Mouse (Mus musculus): ENCODE results near the gene Trmt112.

The Trmt112 gene

GRCm38 (mm10) chr19:6909021-6909420, 477 bp upstream of the Trmt112 start:
- no peak for DNase-seq (ENCODE audit: low read depth, low spot score)

GRCm38 (mm10) chr19:6910306-6910705, 808 bp downstream of the Trmt112 start:
- DNase-seq (ENCODE audit: low read depth, low spot score): peak; percentile 51

GRCm38 (mm10) chr19:6911101-6912074, 1.9 kb downstream of the Trmt112 start:
- DNase-seq (ENCODE audit: low read depth, low spot score): no peak

DNA sequence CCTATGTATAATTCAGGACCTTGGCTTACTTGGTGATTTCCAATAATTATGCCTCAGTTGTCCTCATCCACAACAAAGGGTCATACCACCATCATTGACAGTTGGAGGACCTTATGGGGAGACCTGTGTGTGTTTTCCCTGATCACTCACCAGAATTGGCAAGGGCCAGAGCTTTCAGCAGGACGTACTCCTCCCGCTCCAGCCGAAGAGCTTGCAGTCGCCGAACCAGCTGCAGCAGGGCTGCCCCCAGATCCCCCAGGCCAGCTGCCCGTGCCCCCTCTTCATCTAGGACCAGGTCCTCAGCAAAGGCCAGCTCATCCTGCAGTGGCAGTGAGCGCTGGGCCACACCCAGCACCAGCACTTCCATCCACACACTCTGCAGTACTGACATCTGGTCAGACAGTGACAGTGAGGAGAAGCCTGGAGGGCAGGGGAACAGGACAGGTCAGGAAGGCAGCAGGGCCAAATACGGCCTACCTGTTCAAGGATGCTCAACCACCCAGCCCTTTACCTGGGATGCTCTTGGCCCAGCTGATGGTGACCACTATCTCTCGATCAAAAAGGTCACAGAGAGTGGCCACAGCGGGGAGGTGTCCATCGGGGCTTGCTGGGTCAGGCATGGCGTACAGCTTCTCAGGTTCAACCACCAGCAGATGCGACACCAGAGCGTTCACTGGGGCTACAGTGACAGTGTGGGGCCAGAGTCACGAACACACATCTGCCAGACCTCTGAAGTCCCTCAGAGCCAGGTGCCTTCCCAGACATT, 2.9 kb downstream of the Trmt112 start:
- no peak for DNase-seq (ENCODE audit: low read depth, low spot score)

GRCm38 (mm10) chr19:6913036-6913435, 3.5 kb downstream of the Trmt112 start:
- no peak for DNase-seq (ENCODE audit: low read depth, low spot score)

DNA sequence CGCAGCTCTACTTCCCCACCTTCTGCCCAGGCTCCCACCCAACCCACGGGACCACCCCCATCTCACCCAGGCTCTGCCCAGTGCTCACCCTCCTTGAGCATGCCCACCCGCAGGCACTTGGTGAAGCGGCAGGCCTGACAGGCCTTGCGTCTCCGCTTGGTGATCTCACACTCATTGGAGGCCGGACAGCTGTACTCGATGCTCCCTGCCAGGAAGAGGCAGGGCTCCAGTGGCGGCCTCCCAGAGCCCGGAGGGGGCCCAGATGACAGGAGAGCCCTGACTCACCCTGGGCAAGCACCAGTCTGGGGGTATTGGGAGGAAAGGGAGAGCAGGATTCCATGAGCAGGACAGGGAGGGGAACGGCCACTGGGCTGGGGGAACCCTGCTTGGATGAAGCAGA, 4.5 kb downstream of the Trmt112 start:
- no peak for DNase-seq (ENCODE audit: low read depth, low spot score)

- no peak for DNase-seq (ENCODE audit: low read depth, low spot score)
Measured at GRCm38 (mm10) chr19:6914540-6914939, 5.0 kb downstream of the Trmt112 start.

- no peak for DNase-seq (ENCODE audit: low read depth, low spot score)
Measured at GRCm38 (mm10) chr19:6915276-6915675, 5.8 kb downstream of the Trmt112 start.

- no peak for DNase-seq (ENCODE audit: low read depth, low spot score)
Measured at GRCm38 (mm10) chr19:6916496-6916895, 7.0 kb downstream of the Trmt112 start.

GRCm38 (mm10) chr19:6918321-6918720, 8.8 kb downstream of the Trmt112 start:
- no peak for DNase-seq (ENCODE audit: low read depth, low spot score)

DNA sequence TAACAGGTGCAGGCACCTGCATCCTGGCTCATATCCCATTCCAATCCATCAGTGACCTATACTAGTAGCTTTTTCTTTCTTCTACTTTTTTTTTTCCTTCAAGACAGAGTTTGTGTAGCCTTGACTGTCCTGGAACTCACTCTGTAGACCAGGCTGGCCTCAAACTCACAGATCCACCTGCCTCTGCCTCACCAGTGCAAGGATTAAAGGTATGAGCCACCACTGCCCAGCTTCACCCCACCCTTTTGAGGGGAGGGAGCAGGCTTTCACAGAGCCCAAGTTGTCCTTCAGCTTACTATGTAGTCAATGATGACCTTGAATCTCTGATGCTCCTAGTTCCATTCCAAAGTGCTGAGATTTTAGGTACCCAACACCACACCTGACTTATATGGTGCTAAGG, 9.9 kb downstream of the Trmt112 start:
- no peak for DNase-seq (ENCODE audit: low read depth, low spot score)

- DNase-seq (ENCODE audit: low read depth, low spot score): peak; percentile 55
Measured at GRCm38 (mm10) chr19:6919876-6920740, 10.6 kb downstream of the Trmt112 start.

DNA sequence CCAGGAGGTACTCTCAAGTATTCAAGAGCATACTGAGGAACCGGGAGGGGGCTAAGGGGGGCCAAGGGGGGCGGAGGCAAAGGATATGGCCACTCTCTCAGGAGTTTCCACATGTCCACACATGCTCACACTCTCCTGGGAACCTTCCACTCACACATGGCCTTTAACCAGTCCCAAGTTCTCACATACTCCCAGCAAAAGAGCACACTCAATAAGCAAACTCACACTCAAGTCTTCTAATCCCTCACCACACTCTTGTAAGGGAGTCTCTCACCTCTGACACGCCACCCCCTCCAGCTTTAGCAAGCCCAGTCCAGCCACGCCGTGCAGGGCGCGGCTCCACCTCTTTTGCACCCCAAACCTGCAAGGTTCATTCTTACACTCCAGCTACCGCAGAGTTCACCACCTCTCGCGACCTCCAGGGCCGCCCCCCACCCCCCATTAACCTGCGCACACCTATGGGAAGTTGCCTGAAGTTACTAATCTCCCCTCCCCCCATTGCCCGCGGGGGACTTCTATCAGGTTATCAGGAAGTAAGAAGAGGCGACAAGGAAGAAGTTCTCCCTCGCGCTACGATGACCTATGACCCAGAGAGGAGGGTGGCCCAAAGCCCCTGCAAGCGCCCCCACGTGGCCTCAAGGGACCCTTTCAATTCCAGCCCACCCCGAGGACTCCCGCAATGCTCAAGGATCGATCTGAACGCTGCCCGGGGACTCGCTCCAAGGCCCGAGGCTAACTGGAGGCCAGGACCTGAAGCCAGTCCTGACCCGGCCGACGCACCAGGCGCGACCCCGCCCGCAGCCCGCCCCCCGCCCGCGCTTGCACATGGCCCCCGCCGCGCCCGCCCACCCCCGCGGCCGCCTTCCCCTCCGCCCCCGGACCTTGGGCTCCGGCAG, 11.5 kb downstream of the Trmt112 start:
- peak; percentile 54 for DNase-seq (ENCODE audit: low read depth, low spot score)

DNA sequence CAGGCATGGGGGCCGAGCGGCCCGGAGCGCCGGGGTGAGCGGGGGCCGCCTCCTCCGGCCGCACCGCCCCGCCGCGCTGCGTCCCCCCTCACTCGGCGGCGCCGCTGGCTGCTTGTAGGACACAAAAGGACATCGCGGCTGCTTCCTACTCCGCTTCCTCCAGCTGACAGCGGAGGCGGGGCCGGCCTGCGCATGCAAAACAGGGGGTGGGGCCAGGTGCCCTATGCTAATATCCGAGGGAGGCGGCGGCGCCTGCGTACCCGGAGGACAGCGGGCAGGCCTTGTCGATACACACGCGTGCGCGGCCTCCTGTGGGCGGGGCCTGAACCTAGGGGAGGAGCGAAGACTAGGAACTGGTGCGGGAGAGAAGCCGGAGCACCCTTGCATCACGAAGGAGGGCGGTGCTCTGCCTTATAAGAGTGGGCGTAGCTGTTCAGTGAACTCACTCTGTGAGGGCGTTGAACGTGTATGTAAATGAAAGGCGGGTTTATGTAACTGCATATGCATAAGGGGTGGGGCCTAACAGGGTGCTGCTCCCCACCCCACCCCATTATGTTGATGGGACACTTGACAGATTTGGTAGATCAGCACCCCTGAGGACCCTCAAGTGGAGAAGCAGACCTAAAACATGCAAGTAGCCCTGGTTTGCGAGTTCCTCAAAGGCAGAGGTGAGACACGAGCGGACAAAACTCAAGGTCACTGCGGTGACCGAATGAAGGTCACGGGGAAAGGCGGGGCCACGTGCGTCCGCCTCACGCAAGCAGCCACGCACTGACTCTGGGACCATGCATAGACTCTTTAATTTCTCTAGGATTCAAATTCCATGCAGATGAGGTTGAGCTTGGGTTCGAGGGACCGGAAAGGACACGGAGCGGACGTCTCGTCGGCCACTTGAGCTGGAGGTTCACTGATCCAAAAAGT, 12.4 kb downstream of the Trmt112 start, which contains the start of gene Esrra:
Gene Esrra (minus strand): TSS at position 167 of the 921 bp plus-strand sequence.
- peak; percentile 100 for DNase-seq (ENCODE audit: low read depth, low spot score)

- peak; percentile 72 for DNase-seq (ENCODE audit: low read depth, low spot score)
Measured at GRCm38 (mm10) chr19:6922901-6923735, 13.6 kb downstream of the Trmt112 start.

- DNase-seq (ENCODE audit: low read depth, low spot score): peak; percentile 91
Measured at GRCm38 (mm10) chr19:6924461-6925306, 15.2 kb downstream of the Trmt112 start.

DNA sequence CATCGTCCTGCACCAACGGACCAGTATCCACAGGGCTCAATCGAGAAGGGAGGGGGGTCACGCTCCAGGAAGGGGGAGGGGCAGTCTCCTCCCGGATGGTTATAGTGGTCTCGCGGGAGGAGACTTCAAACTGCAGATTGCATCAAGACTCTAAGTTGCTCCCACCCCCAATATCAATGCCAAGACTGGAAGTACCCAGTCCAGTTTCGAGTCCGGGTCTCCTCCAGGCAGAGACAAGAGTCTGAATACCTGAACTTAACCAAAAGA, 15.7 kb downstream of the Trmt112 start, which contains the start of gene Catsperz:
Gene Catsperz (minus strand): TSS at position 74 of the 267 bp plus-strand sequence.
- DNase-seq (ENCODE audit: low read depth, low spot score): no peak

All from brain, adult 2 months (tissue).